ENCODE assay signal across 12 mouse cellular contexts in the genomic region with DNA sequence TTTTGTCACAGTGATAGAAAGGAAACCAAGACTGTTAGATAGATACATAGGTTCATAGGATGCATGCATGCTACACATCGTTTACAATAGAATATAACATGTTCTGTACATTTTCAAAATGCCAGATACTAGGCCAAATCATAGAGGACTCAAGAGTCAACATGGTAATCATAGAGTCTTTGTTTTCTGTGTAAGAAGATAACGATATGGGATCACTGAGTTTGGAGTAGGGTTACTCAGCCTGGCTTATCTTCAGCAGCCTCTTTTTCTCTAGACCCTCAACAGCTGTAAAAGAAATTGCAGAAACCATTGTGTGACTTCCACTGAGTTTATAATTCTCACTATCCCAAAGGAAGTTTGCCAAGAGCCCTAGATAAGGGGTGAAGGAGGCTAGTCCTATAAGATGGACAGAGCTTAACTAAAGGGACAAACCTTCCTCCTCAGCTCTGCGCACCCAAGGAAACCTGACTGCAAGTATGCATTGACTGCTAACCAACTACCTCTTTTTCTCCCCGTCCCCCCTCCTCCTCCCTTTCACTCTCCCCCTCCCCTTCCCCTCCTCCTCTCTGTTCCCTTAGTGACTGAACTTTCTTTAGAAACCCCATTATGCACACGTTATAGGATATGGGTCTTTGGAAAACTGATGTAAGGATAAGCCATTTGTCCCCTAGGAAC.
"Had no signal": no experiment of that assay in that cellular context is flagged by ENCODE, and none has a peak within 500 bp of the region (broad histone marks: within the 10 kb centered on the region; RNA-seq: fewer than 3 reads in every experiment).

No protein-coding gene starts in this region.

- ATAC-seq: intestine, embryonic 16.5 days had no signal

- H3K4me2 ChIP-seq: kidney, embryonic 15.5 days; neural tube, embryonic 13.5 days had no signal

- H3K4me1 ChIP-seq: kidney, embryonic 15.5 days; limb, embryonic 10.5 days; neural tube, embryonic 13.5 days had no signal

- DNase-seq: kidney, adult 2 months; kidney, postnatal 14 days; lung, adult 18-20 months; lung, postnatal 10 days; lung, postnatal 4 days; retina, postnatal 1 day; right cerebral cortex, postnatal 14 days had no signal

- H3K27me3 ChIP-seq: kidney, embryonic 15.5 days; neural tube, embryonic 13.5 days had no signal

- H3K36me3 ChIP-seq: kidney, embryonic 15.5 days; limb, embryonic 10.5 days; neural tube, embryonic 13.5 days had no signal

- H3K27ac ChIP-seq: kidney, embryonic 15.5 days; left cerebral cortex, adult 2 months; limb, embryonic 10.5 days; neural tube, embryonic 13.5 days had no signal

- H3K9me3 ChIP-seq: kidney, embryonic 15.5 days; limb, embryonic 10.5 days; neural tube, embryonic 13.5 days had no signal

- H3K9ac ChIP-seq: kidney, embryonic 15.5 days; neural tube, embryonic 13.5 days had no signal

- H3K4me3 ChIP-seq: kidney, embryonic 15.5 days; left cerebral cortex, adult 2 months; limb, embryonic 10.5 days; neural tube, embryonic 13.5 days had no signal
